ENCODE assay signal across 18 mouse cellular contexts in the genomic region with DNA sequence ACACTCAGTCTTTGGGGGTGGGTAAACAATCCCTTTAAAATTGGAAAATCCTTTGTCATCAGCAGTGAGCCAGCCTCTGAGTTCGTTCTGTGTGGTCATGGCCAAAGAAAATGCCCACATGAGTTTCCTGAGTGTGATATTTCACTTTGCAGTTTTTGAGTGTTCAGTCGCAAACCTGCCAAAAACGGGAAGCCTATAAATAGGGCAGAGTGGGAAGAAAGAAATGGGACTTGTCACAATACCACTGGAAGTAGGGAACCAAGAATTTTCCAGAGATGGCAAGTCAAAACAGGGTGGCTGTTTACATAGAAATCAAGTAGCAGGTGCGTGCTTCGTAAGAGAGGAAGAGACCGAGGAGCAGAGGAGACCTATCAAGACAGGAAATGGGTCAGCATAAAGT. TPM values are rescaled to one million over a fixed set of nuclear protein-coding genes. Genes with fewer than 3 reads are reported as not detected.
A peak's percentile ranks its signal among the peaks of the same experiment; 100 is the strongest.
DNase-seq lines count a peak whose midpoint lies in the region.
"Had no signal": no experiment of that assay in that cellular context is flagged by ENCODE, and none has a peak within 500 bp of the region (broad histone marks: within the 10 kb centered on the region; RNA-seq: fewer than 3 reads in every experiment).

No protein-coding gene starts in this region.

- intact Hi-C loops in left cerebral cortex, postnatal 36 days (cut with DNase I) = loop anchor here (2.0 to 5.0 kb wide), 3 partner anchors 40 to 129 kb away; no protein-coding TSS in a partner anchor

- peak; percentile 53 for DNase-seq in layer of hippocampus, adult 9-11 months
- no peak for DNase-seq in layer of hippocampus, adult 18-20 months (ENCODE audit: low spot score in 2 of 2)
- peak; percentile 11 for DNase-seq in 416B (ENCODE audit: low read depth)
- DNase-seq in brain, adult 2 months (ENCODE audit: low read depth, low spot score) = peak; percentile 90
- DNase-seq in left cerebral cortex, postnatal 36 days (ENCODE audit: low spot score in 2 of 2) = peak; percentile 67 to 71
- DNase-seq in adipocyte (ENCODE audit: low spot score) = no peak
- no peak for DNase-seq in embryo, embryonic 11 days
- DNase-seq: adrenal gland, adult 8-10 months; cerebellum, adult 2 months; gastrocnemius, adult 2 months; kidney, adult 9 months; kidney, postnatal 14 days; lung, embryonic 14.5 days; lung, postnatal 4 days; thymus, postnatal 25 days had no signal

RNA-seq across cellular contexts. Expression of a gene that starts 4.0 kb away (rescaled TPM):
- 10 to 100 TPM; 40.6 to 43.8 TPM for total RNA-seq in layer of hippocampus, adult 18-20 months (2021)
- total RNA-seq in left cerebral cortex, postnatal 36 days (2021) = 10 to 100 TPM; 37.1 to 41.7 TPM

RNA-seq across cellular contexts. Expression of a gene that starts 53.0 kb away (rescaled TPM):
- total RNA-seq in layer of hippocampus, adult 18-20 months (2021) = 10 to 100 TPM; 26.0 to 31.4 TPM
- 10 to 100 TPM; 10.6 to 19.5 TPM for total RNA-seq in left cerebral cortex, postnatal 36 days (2021)
- total RNA-seq: granulocyte monocyte progenitor cell, adult 5-6 weeks; hematopoietic stem cell, adult 5-6 weeks; MEL had no signal

RNA-seq across cellular contexts. Expression of a gene that starts 59.4 kb away (rescaled TPM):
- under 1 TPM; 0.18 to 0.27 TPM for total RNA-seq in layer of hippocampus, adult 18-20 months (2021)
- total RNA-seq in left cerebral cortex, postnatal 36 days (2021) = under 1 TPM in 1 of 2 experiments, not detected in 1; 0.12 TPM
- total RNA-seq: gastrocnemius, adult 2 months; granulocyte monocyte progenitor cell, adult 5-6 weeks; hematopoietic stem cell, adult 5-6 weeks; MEL had no signal

Comparison
In these comparisons a context has a peak if more than half of its experiments do, and no peak if none do; other contexts are left out.
1. DNase-seq: peak in layer of hippocampus, adult 9-11 months (single experiment), 416B (single experiment), brain, adult 2 months (single experiment) and left cerebral cortex, postnatal 36 days (2 of 2); none in layer of hippocampus, adult 18-20 months (0 of 2), adipocyte (single experiment) and embryo, embryonic 11 days (single experiment).